9 mouse cellular contexts compared by ENCODE assay signal in genomic region chr2:19004801-19005200, GRCm38 (mm10). TPM values are rescaled to one million over a fixed set of nuclear protein-coding genes. Genes with fewer than 3 reads are reported as not detected.
DNase-seq lines count a peak whose midpoint lies in the region; ATAC-seq and TF ChIP-seq lines count a peak whose summit lies in the region.
"Had no signal": no experiment of that assay in that cellular context is flagged by ENCODE, and none has a peak within 500 bp of the region (broad histone marks: within the 10 kb centered on the region; RNA-seq: fewer than 3 reads in every experiment).

No protein-coding gene starts in this region.

- intact Hi-C loops in heart, adult 2 months (cut with DNase I), result no loop called here

- no peaks in the 10 kb centered on the region for H3K36me3 ChIP-seq in heart, adult 2 months (ENCODE audit: control insufficient read depth, insufficient read depth, low read length)
- H3K36me3 ChIP-seq in heart, embryonic 11.5 days (ENCODE audit: control insufficient read depth, insufficient read depth, low read length), result no peaks in the 10 kb centered on the region
- no peaks in the 10 kb centered on the region for H3K36me3 ChIP-seq in CH12.LX (replicated peaks in 1 of 2; ENCODE audit: control insufficient read depth in 1 of 2, insufficient read depth in 1 of 2, low read length in 1 of 2)
- no peaks in the 10 kb centered on the region for H3K36me3 ChIP-seq in forebrain, embryonic 16.5 days (ENCODE audit: control insufficient read depth, insufficient read depth)
- H3K36me3 ChIP-seq in midbrain, embryonic 15.5 days (replicated peaks), result no peaks in the 10 kb centered on the region
- no peaks in the 10 kb centered on the region for H3K36me3 ChIP-seq in midbrain, embryonic 14.5 days (ENCODE audit: control insufficient read depth, insufficient read depth, low read length)
- H3K36me3 ChIP-seq: neural tube, embryonic 15.5 days had no signal

- no peak for TF ChIP-seq CTCF in heart, adult 2 months (IDR thresholded peaks at IDR 0.05)
- no peak for TF ChIP-seq CTCF in CH12.LX (conservative IDR thresholded peaks at IDR 0.05 in 1 of 2, IDR thresholded peaks at IDR 0.05 in 1 of 2; ENCODE audit: low read depth in 2 of 2, low read length in 2 of 2)

- no peaks in the 10 kb centered on the region for H3K4me1 ChIP-seq in heart, adult 2 months (ENCODE audit: control insufficient read depth, insufficient read depth, low read length)
- H3K4me1 ChIP-seq in heart, embryonic 11.5 days (ENCODE audit: control insufficient read depth, insufficient read depth, low read length), result no peaks in the 10 kb centered on the region
- H3K4me1 ChIP-seq in CH12.LX (ENCODE audit: control insufficient read depth in 1 of 2, insufficient read depth in 2 of 2), result peaks cover 10 to 50% of the 10 kb centered on the region in 2 experiments
- no peaks in the 10 kb centered on the region for H3K4me1 ChIP-seq in forebrain, embryonic 16.5 days (replicated peaks; ENCODE audit: control insufficient read depth, insufficient read depth, low read length)
- no peaks in the 10 kb centered on the region for H3K4me1 ChIP-seq in midbrain, embryonic 15.5 days
- no peaks in the 10 kb centered on the region for H3K4me1 ChIP-seq in midbrain, embryonic 14.5 days (ENCODE audit: control insufficient read depth, insufficient read depth, low read length)
- H3K4me1 ChIP-seq: neural tube, embryonic 15.5 days had no signal

- no peak; the same call in 1 of the 2 replicates for TF ChIP-seq RAD21 in CH12.LX (IDR thresholded peaks at IDR 0.05; ENCODE audit: low read depth, low read length)

- H3K79me2 ChIP-seq in heart, adult 2 months (replicated peaks; ENCODE audit: control insufficient read depth, insufficient read depth, low read length), result no peaks in the 10 kb centered on the region
- H3K79me2 ChIP-seq in CH12.LX (replicated peaks; ENCODE audit: control insufficient read depth, extremely low read depth, insufficient read depth, poor library complexity, severe bottlenecking), result no peaks in the 10 kb centered on the region

- no peak for TF ChIP-seq EP300 in heart, adult 2 months (IDR thresholded peaks at IDR 0.05; ENCODE audit: insufficient read depth, low read depth, low read length)
- TF ChIP-seq EP300 in CH12.LX (IDR thresholded peaks at IDR 0.05; ENCODE audit: low read length), result peak; percentile 100

- peak in 1 of 2 experiments; percentile 70 for DNase-seq in heart, adult 2 months
- peak; percentile 86 for DNase-seq in CH12.LX (ENCODE audit: extremely low read depth)
- no peak for DNase-seq in midbrain, embryonic 14.5 days

- H3K9ac ChIP-seq in heart, adult 2 months (ENCODE audit: low read depth, low read length), result no peak overlapping the region
- no peak overlapping the region for H3K9ac ChIP-seq in heart, embryonic 11.5 days (ENCODE audit: low read depth, low read length)
- H3K9ac ChIP-seq in CH12.LX (ENCODE audit: insufficient read depth, low read depth), result no peak overlapping the region
- no peak overlapping the region for H3K9ac ChIP-seq in forebrain, embryonic 16.5 days (replicated peaks; ENCODE audit: low read depth, low read length)
- no peak overlapping the region for H3K9ac ChIP-seq in midbrain, embryonic 15.5 days
- H3K9ac ChIP-seq in midbrain, embryonic 14.5 days (replicated peaks; ENCODE audit: low read length), result no peak overlapping the region
- H3K9ac ChIP-seq: neural tube, embryonic 15.5 days had no signal

- no peak for ATAC-seq in heart, embryonic 11.5 days (replicated peaks; ENCODE audit: insufficient number of reproducible peaks, low FRiP score, low TSS enrichment)
- ATAC-seq in hematopoietic stem cell, adult 5-6 weeks (replicated peaks in 1 of 2; ENCODE audit: insufficient read depth in 1 of 2, low FRiP score in 2 of 2, low TSS enrichment in 1 of 2, low read depth in 1 of 2, poor library complexity in 2 of 2, severe bottlenecking in 2 of 2), result peak; percentile 97 to 99
- ATAC-seq in megakaryocyte-erythroid progenitor cell, adult 5-6 weeks (replicated peaks; ENCODE audit: low FRiP score, low TSS enrichment, poor library complexity, severe bottlenecking), result peak; percentile 40; the same call in 1 of the 2 replicates
- ATAC-seq in forebrain, embryonic 16.5 days, result no peak
- no peak for ATAC-seq in midbrain, embryonic 15.5 days (replicated peaks)
- no peak for ATAC-seq in midbrain, embryonic 14.5 days (ENCODE audit: low FRiP score, low TSS enrichment)

- H3K9me3 ChIP-seq in heart, embryonic 11.5 days (replicated peaks; ENCODE audit: control insufficient read depth, low read length), result no peaks in the 10 kb centered on the region
- no peaks in the 10 kb centered on the region for H3K9me3 ChIP-seq in CH12.LX (replicated peaks; ENCODE audit: low read length)
- H3K9me3 ChIP-seq in forebrain, embryonic 16.5 days (ENCODE audit: control insufficient read depth, low read length), result no peaks in the 10 kb centered on the region
- H3K9me3 ChIP-seq in midbrain, embryonic 15.5 days, result no peaks in the 10 kb centered on the region
- no peaks in the 10 kb centered on the region for H3K9me3 ChIP-seq in midbrain, embryonic 14.5 days (ENCODE audit: control insufficient read depth, low read length)
- H3K9me3 ChIP-seq: neural tube, embryonic 15.5 days had no signal

- WGBS in heart, adult 2 months, result 56% methylated on average over 10 of the region's 10 CpGs
- WGBS in heart, embryonic 11.5 days (ENCODE audit: insufficient replicate concordance), result 59% methylated on average over 10 of the region's 10 CpGs
- WGBS in forebrain, embryonic 16.5 days, result 83% methylated on average over 10 of the region's 10 CpGs
- 78% methylated on average over 10 of the region's 10 CpGs for WGBS in midbrain, embryonic 15.5 days
- WGBS in midbrain, embryonic 14.5 days, result 88% methylated on average over 10 of the region's 10 CpGs

- in situ Hi-C loops in CH12.LX (cut with MboI; ENCODE audit: low pct_ligation_motif_present, low pct_unique_long_range_greater_than_20kb, low sequenced_read_pairs), result no loop called here

- H3K27ac ChIP-seq in heart, adult 2 months, result no peak overlapping the region
- H3K27ac ChIP-seq in heart, embryonic 11.5 days (ENCODE audit: low read depth, low read length), result no peak overlapping the region
- no peak overlapping the region for H3K27ac ChIP-seq in CH12.LX (ENCODE audit: insufficient read depth, low read depth)
- H3K27ac ChIP-seq in forebrain, embryonic 16.5 days (ENCODE audit: low read length), result no peak overlapping the region
- H3K27ac ChIP-seq in midbrain, embryonic 15.5 days, result no peak overlapping the region
- no peak overlapping the region for H3K27ac ChIP-seq in midbrain, embryonic 14.5 days (replicated peaks; ENCODE audit: low read depth, low read length)
- H3K27ac ChIP-seq: neural tube, embryonic 15.5 days had no signal

- H3K4me3 ChIP-seq in heart, adult 2 months, result no peak overlapping the region
- no peak overlapping the region for H3K4me3 ChIP-seq in heart, embryonic 11.5 days (ENCODE audit: low read depth, low read length)
- H3K4me3 ChIP-seq in CH12.LX (replicated peaks in 1 of 3; ENCODE audit: low read depth in 2 of 3, low read length in 2 of 3, poor library complexity in 1 of 3), result no peak overlapping the region
- H3K4me3 ChIP-seq in forebrain, embryonic 16.5 days (replicated peaks; ENCODE audit: low read length), result no peak overlapping the region
- no peak overlapping the region for H3K4me3 ChIP-seq in midbrain, embryonic 15.5 days
- H3K4me3 ChIP-seq in midbrain, embryonic 14.5 days (replicated peaks; ENCODE audit: low read depth, low read length), result no peak overlapping the region
- H3K4me3 ChIP-seq: neural tube, embryonic 15.5 days had no signal

- TF ChIP-seq POLR2A in heart, adult 2 months (IDR thresholded peaks at IDR 0.05; ENCODE audit: insufficient read depth, low read depth, low read length), result 0 out of 2 replicates have a peak, but pooled peaks have one; percentile 25
- TF ChIP-seq POLR2A in CH12.LX (IDR thresholded peaks at IDR 0.05; ENCODE audit: low read depth, low read length), result peak; percentile 38; the same call in 1 of the 2 replicates

- dilution Hi-C loops in CH12.LX (cut with MboI; ENCODE audit: extremely low pct_ligation_motif_present, extremely low pct_unique_long_range_greater_than_20kb, low sequenced_read_pairs), result no loop called here

- no peaks in the 10 kb centered on the region for H3K27me3 ChIP-seq in heart, adult 2 months (ENCODE audit: control insufficient read depth, insufficient read depth, low read length)
- H3K27me3 ChIP-seq in heart, embryonic 11.5 days (ENCODE audit: control insufficient read depth, insufficient read depth, low read length), result no peaks in the 10 kb centered on the region
- no peaks in the 10 kb centered on the region for H3K27me3 ChIP-seq in CH12.LX (replicated peaks)
- no peaks in the 10 kb centered on the region for H3K27me3 ChIP-seq in forebrain, embryonic 16.5 days (replicated peaks; ENCODE audit: control insufficient read depth, insufficient read depth, low read length)
- no peaks in the 10 kb centered on the region for H3K27me3 ChIP-seq in midbrain, embryonic 15.5 days (replicated peaks)
- no peaks in the 10 kb centered on the region for H3K27me3 ChIP-seq in midbrain, embryonic 14.5 days (ENCODE audit: control insufficient read depth, insufficient read depth, low read length)
- H3K27me3 ChIP-seq: neural tube, embryonic 15.5 days had no signal

- no peak overlapping the region for H3K4me2 ChIP-seq in heart, embryonic 11.5 days
- H3K4me2 ChIP-seq in CH12.LX (ENCODE audit: insufficient read depth, low read depth, poor library complexity, severe bottlenecking), result peak overlapping the region; percentile 68
- no peak overlapping the region for H3K4me2 ChIP-seq in forebrain, embryonic 16.5 days (ENCODE audit: low read length)
- no peak overlapping the region for H3K4me2 ChIP-seq in midbrain, embryonic 15.5 days
- H3K4me2 ChIP-seq in midbrain, embryonic 14.5 days (ENCODE audit: low read length), result no peak overlapping the region
- H3K4me2 ChIP-seq: neural tube, embryonic 15.5 days had no signal

RNA-seq across cellular contexts. Expression of gene 4930426L09Rik, which starts 6.7 kb away (rescaled TPM):
- total RNA-seq in heart, adult 2 months (2021), result not detected
- polyA plus RNA-seq in heart, adult 2 months (2012; rRNA removed), result 0.18 and 0.32 TPM in 2 replicates
- polyA plus RNA-seq in heart, embryonic 11.5 days (2014; fragmentation: Nextera tagmentation; extraction: Ambion mirVana), result 0.46 and 0.49 TPM in 2 replicates
- 0.25 and 0.30 TPM in 2 replicates for total RNA-seq in CH12.LX (2012; rRNA removed)
- total RNA-seq in CH12.LX (2014; rRNA removed), result 0.22 and 0.26 TPM in 2 replicates
- 0.16 and 0.31 TPM in 2 replicates for polyA plus RNA-seq in CH12.LX (2012; ENCODE audit: insufficient read length, low read depth)
- 0.19 and 0.55 TPM in 2 replicates for total RNA-seq in hematopoietic stem cell, adult 5-6 weeks (2017)
- total RNA-seq in megakaryocyte-erythroid progenitor cell, adult 5-6 weeks (2014; fragmentation: Nextera tagmentation), result 1.7 and 2.0 TPM in 2 replicates
- not detected in 2 replicates for total RNA-seq in megakaryocyte-erythroid progenitor cell, adult 5-6 weeks (2017)
- polyA plus RNA-seq in forebrain, embryonic 16.5 days (2015; fragmentation: Nextera tagmentation; extraction: Ambion mirVana), result 0.50 and 0.57 TPM in 2 replicates
- polyA plus RNA-seq in midbrain, embryonic 15.5 days (2015; fragmentation: Nextera tagmentation; extraction: Ambion mirVana), result 0.38 and 0.59 TPM in 2 replicates
- 0.47 and 0.49 TPM in 2 replicates for polyA plus RNA-seq in midbrain, embryonic 14.5 days (2014; fragmentation: Nextera tagmentation; extraction: Ambion mirVana)

RNA-seq across cellular contexts. Expression of gene Pip4k2a, which starts 6.9 kb away (rescaled TPM):
- 1 to 10 TPM; 6.5 to 7.6 TPM for total RNA-seq in heart, adult 2 months (2021)
- polyA plus RNA-seq in heart, adult 2 months (2012; rRNA removed), result 4.3 and 6.3 TPM in 2 replicates
- polyA plus RNA-seq in heart, embryonic 11.5 days (2014; fragmentation: Nextera tagmentation; extraction: Ambion mirVana), result 7.1 and 7.7 TPM in 2 replicates
- 6.6 and 6.8 TPM in 2 replicates for total RNA-seq in CH12.LX (2012; rRNA removed)
- 17.9 and 20.8 TPM in 2 replicates for total RNA-seq in CH12.LX (2014; rRNA removed)
- 52.9 and 84.7 TPM in 2 replicates for polyA plus RNA-seq in CH12.LX (2012; ENCODE audit: insufficient read length, low read depth)
- total RNA-seq in hematopoietic stem cell, adult 5-6 weeks (2017), result 35.3 and 40.9 TPM in 2 replicates
- total RNA-seq in megakaryocyte-erythroid progenitor cell, adult 5-6 weeks (2014; fragmentation: Nextera tagmentation), result 53.7 and 56.7 TPM in 2 replicates
- total RNA-seq in megakaryocyte-erythroid progenitor cell, adult 5-6 weeks (2017), result 28.7 and 29.0 TPM in 2 replicates
- polyA plus RNA-seq in forebrain, embryonic 16.5 days (2015; fragmentation: Nextera tagmentation; extraction: Ambion mirVana), result 10.9 and 11.2 TPM in 2 replicates
- polyA plus RNA-seq in midbrain, embryonic 15.5 days (2015; fragmentation: Nextera tagmentation; extraction: Ambion mirVana), result 10.5 and 10.7 TPM in 2 replicates
- polyA plus RNA-seq in midbrain, embryonic 14.5 days (2014; fragmentation: Nextera tagmentation; extraction: Ambion mirVana), result 10.3 and 11.8 TPM in 2 replicates

Comparison
In these comparisons a context has a peak if more than half of its experiments do, and no peak if none do; other contexts are left out.
1. ATAC-seq: peak in hematopoietic stem cell, adult 5-6 weeks (2 of 2) and megakaryocyte-erythroid progenitor cell, adult 5-6 weeks (single experiment); none in heart, embryonic 11.5 days (single experiment), forebrain, embryonic 16.5 days (single experiment), midbrain, embryonic 15.5 days (single experiment) and midbrain, embryonic 14.5 days (single experiment).